Mouse (Mus musculus): Measurements from ENCODE around the gene Commd4.

The Commd4 gene

DNA sequence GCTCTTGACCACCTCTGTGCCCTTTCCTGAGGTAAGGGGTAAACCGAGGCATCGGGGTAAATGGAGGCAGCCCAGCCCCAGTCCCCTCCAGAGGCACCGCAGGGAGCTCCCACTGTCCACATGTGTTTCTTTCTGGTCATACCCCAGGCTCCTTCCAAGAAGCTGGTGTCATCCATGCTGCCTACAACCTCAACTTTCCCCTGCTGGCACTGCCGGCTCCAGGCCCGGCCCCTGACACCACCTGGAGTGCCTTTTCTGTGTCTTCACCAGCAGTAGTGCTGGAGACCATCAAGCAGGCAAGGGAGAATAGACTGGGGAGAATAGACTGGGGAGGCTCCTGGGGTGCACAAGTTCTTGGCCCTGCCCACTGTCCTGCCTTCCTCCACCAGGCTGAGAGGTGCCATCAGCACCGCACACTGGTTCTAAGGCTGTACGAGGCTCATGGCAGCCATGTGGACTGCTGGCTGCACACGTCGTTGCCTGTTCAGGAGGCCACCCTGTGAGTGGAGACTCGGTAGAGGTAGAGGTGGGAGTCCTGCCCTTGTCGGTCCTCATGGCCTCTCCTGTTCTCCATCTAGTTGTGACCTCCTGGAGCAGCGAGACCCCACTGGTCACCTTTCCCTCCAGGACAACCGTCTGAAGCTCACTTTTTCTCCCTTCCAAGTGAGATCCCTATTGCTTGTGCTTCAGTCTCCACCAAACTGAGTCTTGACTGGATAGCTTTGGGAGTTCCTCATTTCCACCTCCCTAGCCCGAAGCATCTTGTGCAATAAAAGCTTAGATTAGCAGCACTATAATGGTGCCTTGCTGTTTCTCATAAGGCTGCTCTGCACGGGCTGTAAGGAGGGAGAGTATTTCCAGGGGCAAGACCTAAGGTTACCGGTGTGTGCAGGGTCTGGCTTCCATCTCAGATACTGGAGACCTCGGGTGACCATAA, 16.4 kb downstream of the Commd4 start:
- DNase-seq (ENCODE audit: low spot score in 2 of 2) = no peak

DNA sequence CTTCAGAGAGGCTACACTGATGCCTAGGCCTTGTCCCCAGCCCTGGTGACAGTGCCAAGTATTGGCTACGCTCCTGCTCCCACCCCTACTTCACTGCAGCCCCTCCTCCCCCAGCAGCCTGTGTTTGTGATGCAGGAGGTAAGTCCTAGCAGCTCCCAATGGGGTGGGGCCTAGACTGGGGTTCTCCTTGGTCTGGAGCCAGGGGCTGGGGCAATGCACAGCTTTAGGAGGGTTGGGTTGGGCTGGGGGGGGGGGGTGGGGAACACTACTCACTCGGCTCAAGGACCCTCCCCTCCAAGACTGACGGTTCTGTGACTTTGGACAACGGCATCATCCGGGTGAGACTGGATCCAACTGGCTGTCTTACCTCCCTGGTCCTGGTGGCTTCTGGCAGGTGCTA, 18.6 kb downstream of the Commd4 start:
- no peak for DNase-seq (ENCODE audit: low spot score in 2 of 2)

DNA sequence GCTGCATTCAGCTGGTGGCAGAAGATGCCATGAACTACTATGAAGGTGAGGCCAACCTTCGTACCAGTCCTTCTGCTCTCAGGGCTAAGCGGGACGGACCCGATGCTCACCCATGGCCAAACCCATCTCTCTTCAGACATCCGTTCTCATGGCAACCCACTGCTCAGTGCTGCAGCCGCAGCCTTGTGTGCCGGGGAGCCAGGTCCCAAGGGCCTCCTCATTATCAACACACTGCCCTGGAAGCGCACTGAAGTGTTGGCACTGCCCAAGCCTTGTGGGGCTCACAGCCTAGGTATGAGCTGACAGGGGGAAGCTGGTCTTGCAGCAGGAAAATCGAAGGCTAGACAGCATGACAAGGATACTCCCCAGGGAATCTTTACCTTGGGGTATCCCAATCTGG, 19.0 kb downstream of the Commd4 start:
- DNase-seq (ENCODE audit: low spot score in 2 of 2) = no peak

DNA sequence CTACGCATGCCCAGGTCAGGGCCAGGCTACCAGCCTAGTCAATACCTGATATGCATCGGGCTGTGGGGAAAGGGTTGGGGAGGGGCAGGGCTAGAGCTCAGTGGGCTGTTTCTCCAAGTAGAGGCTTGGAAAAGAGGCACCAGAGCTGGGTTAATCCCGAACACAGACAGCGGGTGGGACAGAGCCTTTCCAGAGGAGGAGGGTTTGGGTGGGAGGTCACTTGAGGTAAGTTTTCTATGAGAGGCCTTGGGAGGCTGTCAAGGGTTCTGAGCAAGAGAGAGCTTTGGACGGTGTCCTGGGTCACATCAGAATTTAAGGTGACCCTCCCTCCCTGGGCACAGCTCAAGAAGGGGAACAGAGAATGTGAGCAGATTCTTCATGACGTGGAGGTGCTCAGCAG, 19.6 kb downstream of the Commd4 start:
- no peak for DNase-seq (ENCODE audit: low spot score in 2 of 2)

DNA sequence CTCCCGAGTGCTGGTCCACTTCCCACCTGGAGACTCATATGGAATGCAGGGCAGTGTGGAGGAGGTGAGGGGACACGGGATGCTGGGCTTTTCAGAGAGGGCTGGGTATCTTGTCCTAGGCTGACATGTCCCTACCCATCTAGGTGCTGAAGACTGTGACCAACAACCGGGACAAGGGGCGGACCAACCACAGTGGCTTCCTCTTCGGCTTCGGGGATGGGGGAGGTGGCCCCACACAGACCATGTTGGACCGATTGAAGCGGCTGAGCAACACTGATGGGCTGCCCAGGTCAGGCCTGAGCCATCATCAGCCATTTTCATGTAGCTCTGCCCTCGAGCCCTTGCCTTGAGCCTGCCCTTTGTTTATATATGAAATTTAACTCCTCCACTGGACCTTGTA, 20.4 kb downstream of the Commd4 start:
- no peak for DNase-seq (ENCODE audit: low spot score in 2 of 2)

DNA sequence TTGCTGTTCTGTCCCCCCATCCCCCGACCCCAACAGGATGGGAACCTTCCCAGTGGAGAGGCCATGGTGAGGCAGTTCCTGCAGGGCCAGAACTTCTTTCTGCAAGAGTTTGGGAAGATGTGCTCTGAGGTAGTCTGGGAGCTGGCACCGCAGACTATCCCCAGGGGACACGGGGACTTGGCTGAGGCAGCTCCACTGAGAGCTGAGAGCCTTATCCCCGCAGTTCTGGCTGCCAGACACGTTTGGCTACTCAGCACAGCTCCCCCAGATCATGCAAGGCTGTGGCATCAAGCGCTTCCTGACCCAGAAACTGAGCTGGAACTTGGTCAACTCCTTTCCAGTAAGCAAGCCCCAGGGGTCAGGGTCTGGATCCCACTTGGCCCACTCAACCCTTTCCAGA, 20.9 kb downstream of the Commd4 start:
- no peak for DNase-seq (ENCODE audit: low spot score in 2 of 2)

DNA sequence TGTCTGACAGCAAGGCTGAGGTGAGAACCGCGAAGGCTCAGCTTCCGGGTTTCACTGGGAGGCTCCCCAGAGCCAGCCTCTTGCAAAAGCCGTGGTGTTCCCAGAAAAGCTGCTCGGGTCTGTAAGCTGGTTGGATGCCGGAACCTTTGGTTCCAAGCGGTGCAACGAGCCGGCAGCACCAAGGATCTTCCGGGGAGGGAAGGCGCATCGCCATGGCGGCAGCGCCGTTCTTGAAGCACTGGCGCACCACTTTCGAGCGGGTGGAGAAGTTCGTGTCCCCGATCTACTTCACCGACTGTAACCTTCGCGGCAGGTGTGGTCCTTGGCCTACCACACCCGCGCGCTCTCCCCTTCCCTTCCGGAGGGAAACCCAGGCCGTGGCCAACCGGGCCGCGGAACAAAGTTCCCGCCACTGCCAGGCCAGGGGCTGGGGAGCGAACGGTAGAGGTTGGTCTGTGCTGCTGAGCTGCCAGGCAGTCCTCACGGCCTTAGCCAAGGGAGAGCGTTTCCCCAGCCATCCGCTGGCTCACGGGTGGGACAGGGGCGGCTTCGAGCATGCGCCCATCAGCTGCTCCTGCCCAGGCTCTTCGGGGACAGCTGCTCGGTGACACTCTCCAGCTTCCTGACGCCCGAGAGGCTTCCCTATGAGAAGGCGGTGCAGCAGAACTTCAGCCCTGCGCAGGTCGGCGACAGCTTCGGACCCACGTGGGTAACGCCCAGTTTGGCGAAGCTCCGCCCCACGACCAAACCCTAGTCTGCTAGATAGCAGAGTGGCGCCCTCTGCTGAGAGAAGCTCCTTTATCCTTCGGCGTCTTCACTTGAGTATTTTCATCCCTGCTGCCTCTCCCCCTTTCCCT, 27.3 kb downstream of the Commd4 start, which contains the start of gene Man2c1:
Gene Man2c1 (plus strand): TSS at position 114 of the 857 bp plus-strand sequence.
- peak; percentile 91 to 92 for DNase-seq (ENCODE audit: low spot score in 2 of 2)

DNA sequence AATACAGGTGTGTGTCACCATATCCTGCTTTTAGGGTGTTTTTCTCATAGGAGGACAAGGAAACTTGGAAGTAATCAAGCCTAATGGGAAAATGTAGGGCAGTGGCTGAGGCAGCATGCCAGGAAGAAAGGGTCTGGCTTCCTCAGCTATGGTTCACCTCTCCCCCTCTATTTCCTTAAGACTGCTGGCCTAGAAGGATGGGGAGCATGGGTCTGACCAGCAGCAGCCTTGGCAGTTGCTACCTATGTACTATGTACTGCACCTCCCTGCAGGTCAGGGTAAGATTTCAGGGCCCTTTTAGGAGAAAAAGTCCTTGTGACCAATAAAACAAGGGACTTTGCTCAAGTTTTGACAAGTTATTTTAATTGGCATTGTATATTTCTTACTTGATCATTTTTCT, 28.5 kb downstream of the Commd4 start:
- DNase-seq (ENCODE audit: low spot score in 2 of 2) = no peak

DNA sequence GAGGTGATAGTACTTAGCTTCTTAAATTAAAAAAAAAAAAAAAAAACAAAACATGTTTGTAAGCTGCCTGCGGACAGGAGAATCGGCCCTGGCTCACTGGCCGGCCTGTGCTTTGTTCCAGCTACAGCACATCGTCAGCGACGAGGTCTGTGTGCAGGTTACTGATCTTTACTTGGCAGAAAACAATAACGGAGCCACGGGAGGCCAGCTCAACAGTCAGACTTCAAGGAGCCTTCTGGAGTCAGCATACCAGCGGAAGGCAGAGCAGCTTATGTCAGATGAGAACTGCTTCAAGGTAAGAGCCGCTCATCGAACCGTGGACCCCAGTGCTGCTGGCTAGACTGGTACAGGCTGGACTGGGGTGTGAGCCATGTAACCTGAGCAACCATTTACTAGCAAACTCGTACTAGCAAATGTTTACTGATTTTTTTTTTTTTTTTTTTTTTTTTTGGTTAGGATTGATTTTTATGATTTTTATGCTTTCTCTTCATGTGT, 40.8 kb downstream of the Commd4 start:
- no peak for DNase-seq (ENCODE audit: low spot score in 2 of 2)

All from frontal cortex, postnatal 14 days (tissue).